Mouse (Mus musculus) olfactory bulb, adult 2 months (tissue): Measurements from ENCODE around the gene Ppp1r1b.

ENCODE experiments used
- CTCF ChIP-seq: fragments of 200-500 bp; IDR thresholded peaks from 2 replicates; pipeline ENCODE4 v1.5.1; 2012; ENCODE audit warnings: low read depth, mild to moderate bottlenecking, low read length, moderate library complexity; ENCODE audit not compliant: insufficient read depth
- POLR2A ChIP-seq: fragments of 200-500 bp; IDR thresholded peaks from 2 replicates; pipeline ENCODE4 v1.6.1; 2012; ENCODE audit warnings: mild to moderate bottlenecking, low read depth, low read length, moderate library complexity; ENCODE audit not compliant: insufficient read depth

DNA sequence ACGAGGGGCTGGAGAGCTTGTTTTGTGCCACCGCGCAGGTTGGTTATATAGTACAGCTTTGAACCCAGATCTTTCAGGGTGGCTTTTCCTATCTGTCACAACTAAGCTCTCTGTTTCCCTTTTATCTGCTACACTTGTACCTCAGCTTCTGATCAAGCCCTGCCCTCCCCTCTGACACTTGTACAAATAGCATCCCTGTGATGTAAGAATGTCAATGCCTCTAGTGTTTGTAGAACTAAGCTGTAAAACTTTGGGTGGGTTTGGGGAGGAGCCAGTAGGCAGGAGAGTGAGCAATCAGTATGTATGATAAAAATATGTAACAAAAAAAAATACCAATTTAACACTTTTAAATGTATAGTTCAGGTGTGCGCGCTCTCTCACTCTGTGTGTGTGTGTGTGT lies 16.2 kb downstream of the Ppp1r1b start:
- TF ChIP-seq CTCF (no peak), POLR2A (no peak)
